Mouse (Mus musculus): ENCODE results near the gene Slc15a2.

Gene Slc15a2

DNA sequence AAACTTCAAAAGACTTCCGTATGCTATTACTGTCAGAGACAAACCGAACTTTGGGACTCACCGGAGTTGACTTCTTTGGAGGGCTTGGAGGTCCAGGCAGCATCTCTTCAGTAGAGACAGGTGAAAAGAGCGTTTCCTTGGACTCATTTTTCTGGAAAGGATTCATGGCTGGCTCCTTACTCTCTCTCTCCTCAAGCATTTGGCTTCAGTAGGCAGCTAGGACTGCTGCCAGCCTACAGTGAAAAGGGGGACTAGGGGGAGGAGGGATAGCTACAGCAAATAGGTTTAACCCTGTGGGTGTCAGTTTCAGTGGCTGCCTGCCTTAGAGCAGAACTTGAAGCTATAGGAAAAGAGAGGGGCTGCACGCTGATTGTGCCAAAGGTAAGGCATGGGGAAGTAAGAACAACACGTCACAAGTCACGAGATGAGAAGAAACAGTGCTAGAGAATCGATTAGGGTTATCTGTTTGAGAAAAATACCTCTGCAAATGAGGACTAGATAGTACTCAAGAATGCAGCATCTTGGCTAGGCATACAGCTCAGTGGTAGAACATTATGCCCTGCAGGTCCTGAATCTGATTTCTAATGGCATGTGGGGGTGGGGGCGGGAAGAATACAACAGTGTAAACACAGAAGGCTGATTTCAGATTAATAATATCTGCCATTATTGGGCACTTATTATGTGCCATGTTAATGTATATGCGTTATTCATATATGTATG lies at the start of gene Slc15a2:
TSS of gene Slc15a2 (minus strand) at position 369 of the 720 bp plus-strand sequence.
- no peaks in the 10 kb centered on the region for H3K9me3 ChIP-seq (ENCODE audit: low read length)
- TF ChIP-seq POU5F1 (IDR thresholded peaks at IDR 0.05; ENCODE audit: borderline replicate concordance, low read length) (no peak), NANOG (IDR thresholded peaks at IDR 0.05; ENCODE audit: borderline replicate concordance, low read length) (no peak), CTCF (conservative IDR thresholded peaks at IDR 0.05; ENCODE audit: low read length) (no peak)
- no peaks in the 10 kb centered on the region for H3K36me3 ChIP-seq (ENCODE audit: insufficient read depth, low read length)
- no peaks in the 10 kb centered on the region for H3K27me3 ChIP-seq (ENCODE audit: insufficient read depth, low read length)
- no peak within 1 kb of the TSS for H3K4me3 ChIP-seq (replicated peaks; ENCODE audit: low read length)
- H3K4me1 ChIP-seq (replicated peaks; ENCODE audit: low read depth, low read length), result no peaks in the 10 kb centered on the region

GRCm38 (mm10) chr16:36828820-36829219 lies 44.1 kb upstream of the Slc15a2 start:
- no peaks in the 10 kb centered on the region; the same call in 1 of the 2 replicates for H3K36me3 ChIP-seq (ENCODE audit: insufficient read depth, low read length)
- TF ChIP-seq CTCF (conservative IDR thresholded peaks at IDR 0.05; ENCODE audit: low read length), result no peak
- H3K4me1 ChIP-seq (replicated peaks; ENCODE audit: low read depth, low read length), result peaks cover 9% of the 10 kb centered on the region
- H3K4me3 ChIP-seq (replicated peaks; ENCODE audit: low read length), result peak overlapping the region; percentile 91
- H3K27me3 ChIP-seq (ENCODE audit: insufficient read depth, low read length), result peaks cover 10% of the 10 kb centered on the region
- H3K9me3 ChIP-seq (ENCODE audit: low read length), result no peaks in the 10 kb centered on the region

GRCm38 (mm10) chr16:36828054-36828786 lies 43.5 kb upstream of the Slc15a2 start, which contains the start of gene Iqcb1:
Gene Iqcb1, plus strand, starts transcription at chr16:36828385.
- H3K36me3 ChIP-seq (ENCODE audit: insufficient read depth, low read length), result no peaks in the 10 kb centered on the region; the same call in 1 of the 2 replicates
- no peaks in the 10 kb centered on the region for H3K9me3 ChIP-seq (ENCODE audit: low read length)
- peak within 1 kb of the TSS; percentile 91 for H3K4me3 ChIP-seq (replicated peaks; ENCODE audit: low read length)
- H3K4me1 ChIP-seq (replicated peaks; ENCODE audit: low read depth, low read length), result peaks cover 9% of the 10 kb centered on the region
- TF ChIP-seq NANOG (IDR thresholded peaks at IDR 0.05; ENCODE audit: borderline replicate concordance, low read length) (no peak), CTCF (conservative IDR thresholded peaks at IDR 0.05; ENCODE audit: low read length) (no peak), POU5F1 (IDR thresholded peaks at IDR 0.05; ENCODE audit: borderline replicate concordance, low read length) (no peak)
- H3K27me3 ChIP-seq (ENCODE audit: insufficient read depth, low read length), result peaks cover 10% of the 10 kb centered on the region

DNA sequence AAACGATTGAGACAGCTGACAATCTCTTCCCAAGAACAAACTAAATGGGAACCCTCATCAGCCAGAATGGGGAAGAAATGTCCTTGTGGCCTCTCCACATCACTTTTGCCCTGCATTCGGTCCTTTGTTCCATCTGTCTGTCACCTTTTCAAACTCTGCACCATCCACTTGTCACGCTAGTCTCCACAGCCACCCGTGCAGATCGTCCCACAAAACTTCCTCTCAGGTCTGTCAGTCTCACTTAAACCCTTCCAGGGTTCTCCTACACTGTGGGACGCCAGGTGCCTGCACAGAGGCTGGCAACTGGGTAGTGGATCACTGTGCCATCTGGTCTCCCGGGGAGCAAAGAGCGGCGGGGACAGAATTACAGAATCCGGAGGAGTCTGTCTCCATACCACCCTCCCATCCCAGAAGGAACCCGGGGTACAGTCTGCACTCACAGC lies 42.9 kb upstream of the Slc15a2 start:
- H3K36me3 ChIP-seq (ENCODE audit: insufficient read depth, low read length), result no peaks in the 10 kb centered on the region; the same call in 1 of the 2 replicates
- H3K4me3 ChIP-seq (replicated peaks; ENCODE audit: low read length), result peak overlapping the region; percentile 91
- H3K4me1 ChIP-seq (replicated peaks; ENCODE audit: low read depth, low read length), result peaks cover 9% of the 10 kb centered on the region
- peaks cover 10% of the 10 kb centered on the region for H3K27me3 ChIP-seq (ENCODE audit: insufficient read depth, low read length)
- H3K9me3 ChIP-seq (ENCODE audit: low read length), result no peaks in the 10 kb centered on the region
- TF ChIP-seq NANOG (IDR thresholded peaks at IDR 0.05; ENCODE audit: borderline replicate concordance, low read length), result no peak
- no peak for TF ChIP-seq POU5F1 (IDR thresholded peaks at IDR 0.05; ENCODE audit: borderline replicate concordance, low read length)
- no peak for TF ChIP-seq CTCF (conservative IDR thresholded peaks at IDR 0.05; ENCODE audit: low read length)

GRCm38 (mm10) chr16:36821474-36821873 lies 36.7 kb upstream of the Slc15a2 start:
- no peak for TF ChIP-seq CTCF (conservative IDR thresholded peaks at IDR 0.05; ENCODE audit: low read length)
- no peak for TF ChIP-seq NANOG (IDR thresholded peaks at IDR 0.05; ENCODE audit: borderline replicate concordance, low read length)
- no peak for TF ChIP-seq POU5F1 (IDR thresholded peaks at IDR 0.05; ENCODE audit: borderline replicate concordance, low read length)
- peaks cover 2% of the 10 kb centered on the region for H3K27me3 ChIP-seq (ENCODE audit: insufficient read depth, low read length)
- H3K4me3 ChIP-seq (replicated peaks; ENCODE audit: low read length), result no peak overlapping the region
- no peaks in the 10 kb centered on the region for H3K36me3 ChIP-seq (ENCODE audit: insufficient read depth, low read length)
- H3K9me3 ChIP-seq (ENCODE audit: low read length), result no peaks in the 10 kb centered on the region
- H3K4me1 ChIP-seq (replicated peaks; ENCODE audit: low read depth, low read length), result peaks cover 20% of the 10 kb centered on the region

- TF ChIP-seq CTCF (conservative IDR thresholded peaks at IDR 0.05; ENCODE audit: low read length) (no peak), NANOG (IDR thresholded peaks at IDR 0.05; ENCODE audit: borderline replicate concordance, low read length) (no peak), POU5F1 (IDR thresholded peaks at IDR 0.05; ENCODE audit: borderline replicate concordance, low read length) (no peak)
- H3K27me3 ChIP-seq (ENCODE audit: insufficient read depth, low read length), result no peaks in the 10 kb centered on the region
- no peak overlapping the region for H3K4me3 ChIP-seq (replicated peaks; ENCODE audit: low read length)
- no peaks in the 10 kb centered on the region for H3K9me3 ChIP-seq (ENCODE audit: low read length)
- no peaks in the 10 kb centered on the region for H3K36me3 ChIP-seq (ENCODE audit: insufficient read depth, low read length)
- H3K4me1 ChIP-seq (replicated peaks; ENCODE audit: low read depth, low read length), result peaks cover 22% of the 10 kb centered on the region
These were observed 36.0 kb upstream of the Slc15a2 start for GRCm38 (mm10) chr16:36820747-36821146.

GRCm38 (mm10) chr16:36820016-36820415 lies 35.3 kb upstream of the Slc15a2 start:
- Histone ChIP-seq H3K36me3 (ENCODE audit: insufficient read depth, low read length) (no peaks in the 10 kb centered on the region), H3K4me1 (replicated peaks; ENCODE audit: low read depth, low read length) (peaks cover 27% of the 10 kb centered on the region), H3K27me3 (ENCODE audit: insufficient read depth, low read length) (no peaks in the 10 kb centered on the region), H3K4me3 (replicated peaks; ENCODE audit: low read length) (no peak overlapping the region), H3K9me3 (ENCODE audit: low read length) (no peaks in the 10 kb centered on the region)
- TF ChIP-seq NANOG (IDR thresholded peaks at IDR 0.05; ENCODE audit: borderline replicate concordance, low read length), result no peak
- TF ChIP-seq CTCF (conservative IDR thresholded peaks at IDR 0.05; ENCODE audit: low read length), result no peak
- no peak for TF ChIP-seq POU5F1 (IDR thresholded peaks at IDR 0.05; ENCODE audit: borderline replicate concordance, low read length)

GRCm38 (mm10) chr16:36817321-36817926 lies 32.7 kb upstream of the Slc15a2 start:
- Histone ChIP-seq H3K4me3 (replicated peaks; ENCODE audit: low read length) (no peak overlapping the region), H3K4me1 (replicated peaks; ENCODE audit: low read depth, low read length) (peaks cover 27% of the 10 kb centered on the region), H3K9me3 (ENCODE audit: low read length) (no peaks in the 10 kb centered on the region), H3K27me3 (ENCODE audit: insufficient read depth, low read length) (no peaks in the 10 kb centered on the region), H3K36me3 (ENCODE audit: insufficient read depth, low read length) (no peaks in the 10 kb centered on the region)
- peak; percentile 70 for TF ChIP-seq CTCF (conservative IDR thresholded peaks at IDR 0.05; ENCODE audit: low read length)
- no peak for TF ChIP-seq POU5F1 (IDR thresholded peaks at IDR 0.05; ENCODE audit: borderline replicate concordance, low read length)

Measured in E14TG2a.4 (cell line).